Mouse (Mus musculus) urinary bladder, postnatal 10 days (tissue): ENCODE measurements around the gene Tmem109.

Experiments
- DNase-seq: peaks from one replicate; pipeline ENCODE4 v3.0.0; 2022; ENCODE audit warnings: low spot score

Tmem109 gene

DNA sequence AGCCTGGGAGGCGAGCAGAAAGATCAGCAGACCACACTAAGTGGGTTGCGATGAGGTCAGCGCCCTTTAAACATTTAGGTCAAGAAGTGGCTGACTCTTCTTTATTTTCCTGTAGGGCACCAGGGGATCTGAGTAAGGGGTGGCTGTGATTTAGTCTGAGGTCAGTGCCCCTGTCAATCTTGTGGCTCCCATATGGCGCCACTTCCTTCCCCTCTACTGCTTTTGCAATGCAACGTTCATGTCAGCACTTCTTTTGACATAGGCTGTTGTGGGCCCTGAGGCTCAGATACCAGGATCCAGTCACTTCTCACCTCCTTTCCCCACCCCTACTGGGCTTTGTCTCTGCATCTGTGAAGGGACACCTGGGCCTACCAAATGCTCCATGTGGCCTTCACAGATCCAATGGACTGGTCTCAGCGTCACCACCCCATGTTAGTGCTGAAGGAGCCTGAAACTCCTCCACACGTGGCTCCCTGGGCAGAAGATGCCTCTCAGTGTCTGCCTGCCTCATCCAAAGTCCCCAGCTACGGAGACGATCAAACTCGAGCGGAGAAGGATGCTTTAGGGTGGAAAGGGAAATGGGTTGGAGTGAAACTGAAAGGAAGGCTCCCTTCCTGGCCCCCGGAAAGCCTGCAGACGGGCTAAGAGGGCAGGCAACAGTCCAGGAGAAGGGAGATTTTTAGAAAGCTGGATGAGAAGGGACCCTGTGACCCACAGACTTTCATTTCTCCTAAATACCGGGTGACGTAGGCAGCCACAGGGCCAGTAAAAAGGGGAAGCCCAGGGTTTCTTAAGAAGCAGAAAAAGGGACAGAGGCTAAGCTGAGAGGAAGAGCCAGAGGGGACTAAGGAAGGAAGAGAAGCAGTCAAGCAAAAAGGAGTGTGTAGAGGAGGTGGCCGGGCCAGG, 39.8 kb downstream of the Tmem109 start:
- DNase-seq, result no peak

GRCm38 (mm10) chr19:10839010-10839892, 42.5 kb downstream of the Tmem109 start, which contains the start of gene Slc15a3:
Gene Slc15a3, plus strand, starts transcription at chr19:10839727.
- DNase-seq, result no peak

DNA sequence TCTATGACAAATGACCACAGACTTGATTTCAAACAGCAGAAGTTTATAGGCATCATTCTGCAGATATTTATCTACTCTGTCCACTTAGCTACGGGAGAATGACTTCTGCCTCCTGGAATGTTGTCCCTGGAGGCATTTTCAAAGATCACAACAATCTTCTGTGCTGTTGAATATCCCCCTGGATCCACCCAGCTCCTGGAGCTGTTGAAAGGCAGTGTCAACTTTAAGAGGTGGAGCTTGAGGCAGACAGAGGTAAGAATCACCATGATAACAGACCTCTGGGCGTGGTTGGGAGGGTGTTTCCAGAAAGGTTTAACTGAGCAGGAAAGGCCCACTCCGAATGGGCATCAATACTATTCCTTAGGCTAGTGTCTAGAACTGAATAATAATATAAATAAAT, 46.1 kb downstream of the Tmem109 start:
- no peak for DNase-seq

- DNase-seq, result no peak
These were observed 48.2 kb downstream of the Tmem109 start for GRCm38 (mm10) chr19:10833611-10834010.

DNA sequence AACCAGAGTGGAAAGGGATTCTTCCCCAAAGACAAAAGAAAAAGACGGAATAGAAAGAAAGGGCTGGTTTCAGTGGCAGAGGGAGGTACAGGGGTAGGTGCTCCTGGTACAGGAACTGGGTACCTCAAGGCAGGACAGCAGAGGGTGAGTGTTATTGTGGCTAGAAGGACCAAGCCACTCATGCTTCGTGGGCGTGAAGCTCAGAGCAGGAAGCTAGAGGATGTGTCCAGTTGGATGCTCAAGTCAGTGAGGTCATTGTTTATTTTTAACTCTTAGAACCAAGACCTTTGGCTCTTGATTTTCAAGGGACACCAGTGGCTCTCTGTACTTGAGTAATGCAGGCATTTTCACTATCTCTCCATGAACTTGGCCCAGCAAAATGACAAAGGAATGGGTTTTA, 49.8 kb downstream of the Tmem109 start:
- no peak for DNase-seq

DNA sequence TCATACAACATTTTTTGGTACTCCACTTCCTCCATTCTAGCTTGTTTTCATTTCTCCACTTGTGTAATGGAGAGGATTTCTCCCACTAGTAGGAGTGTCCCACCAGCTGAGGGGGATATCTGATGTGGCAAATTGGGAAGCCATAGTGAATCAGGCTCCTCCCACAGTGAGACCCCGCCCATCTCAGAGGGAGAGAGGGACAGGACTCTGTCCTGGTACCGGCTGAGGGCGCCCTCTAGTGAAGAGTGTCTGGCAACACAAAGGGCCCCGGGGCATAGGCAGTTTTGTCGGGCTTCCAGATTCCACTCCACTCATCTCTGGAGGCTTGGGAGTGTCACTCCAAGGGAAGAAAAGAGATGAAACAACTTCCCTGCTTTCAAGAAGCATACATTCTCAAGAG, 50.4 kb downstream of the Tmem109 start:
- DNase-seq, result no peak

GRCm38 (mm10) chr19:10829436-10830175, 52.2 kb downstream of the Tmem109 start, which contains the start of gene Cd6:
Gene Cd6, minus strand, starts transcription at chr19:10830058.
- no peak for DNase-seq

- no peak for DNase-seq
These were observed 53.5 kb downstream of the Tmem109 start for GRCm38 (mm10) chr19:10828321-10828720.

DNA sequence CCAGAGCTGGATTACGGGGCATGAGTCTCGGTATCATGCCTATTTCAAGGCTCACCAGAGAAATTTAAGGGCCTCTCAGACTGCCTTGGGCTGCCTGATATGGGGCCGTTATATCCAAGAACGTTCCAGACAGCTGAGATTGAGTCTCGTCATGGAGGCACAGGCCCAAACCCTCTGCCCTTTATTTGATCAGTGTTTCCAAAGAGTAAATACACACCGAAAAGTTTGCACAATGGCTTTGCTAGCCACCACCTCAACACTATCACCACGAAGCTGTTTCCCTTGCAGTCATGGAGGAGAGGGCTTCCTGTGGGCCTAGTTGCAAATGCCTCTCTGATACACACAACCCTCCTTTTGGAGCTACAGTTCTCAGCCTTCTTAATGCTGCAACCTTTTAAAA, 57.7 kb downstream of the Tmem109 start:
- DNase-seq, result no peak

- no peak for DNase-seq
These were observed 59.3 kb downstream of the Tmem109 start for GRCm38 (mm10) chr19:10822534-10822933.

- DNase-seq, result no peak
These were observed 60.5 kb downstream of the Tmem109 start for GRCm38 (mm10) chr19:10821319-10821718.
